Mouse (Mus musculus) kidney, adult 9 months (tissue): ENCODE data around the gene Epb41.

Experiments
- DNase-seq: peaks from one replicate; pipeline ENCODE4 v3.0.0; 2022

Gene Epb41

DNA sequence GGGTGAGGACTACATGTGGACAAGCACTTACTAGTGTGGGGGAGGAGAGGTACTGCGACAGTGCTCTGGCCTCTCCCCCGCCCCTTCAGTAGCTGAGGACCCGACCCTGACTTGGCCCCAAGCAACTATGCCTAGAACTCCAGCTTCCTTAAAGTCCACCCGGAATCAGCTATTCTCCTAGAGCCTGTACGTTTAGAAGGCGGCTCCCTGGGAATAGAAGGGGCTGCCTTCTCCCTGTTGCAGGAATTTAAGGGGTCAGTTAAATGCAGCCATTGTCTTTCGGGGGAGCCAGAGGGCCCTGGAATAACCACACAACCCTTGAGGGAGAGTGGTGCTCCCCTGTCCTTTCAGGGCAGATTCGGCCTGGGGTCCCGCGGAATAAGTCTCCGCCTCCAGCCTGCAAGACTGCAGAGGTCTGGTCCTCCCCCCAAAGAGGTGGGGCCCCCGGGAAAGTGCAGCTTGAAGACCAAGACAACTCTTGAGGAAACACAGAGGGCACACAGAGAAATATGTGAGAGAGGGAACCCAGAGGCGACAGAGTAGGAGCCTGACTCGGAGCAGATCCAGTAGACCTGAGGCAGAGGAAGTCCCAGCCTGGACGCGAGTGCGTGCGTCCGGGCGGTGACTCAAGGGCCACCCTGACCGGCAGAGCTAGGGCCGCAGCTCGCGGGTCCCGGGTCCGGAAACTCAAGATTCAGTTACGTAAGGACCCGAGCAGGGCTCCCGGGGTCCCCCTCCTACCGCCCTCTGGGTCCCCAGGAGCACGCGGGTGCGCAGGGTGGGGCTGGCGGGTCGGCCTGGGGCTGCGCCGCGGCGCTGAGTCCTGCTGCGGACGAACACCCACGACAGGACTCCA is 816 bp downstream of the Epb41 start, which contains the start of gene Gm10300:
Gene Gm10300 (plus strand): TSS at position 621 of the 856 bp plus-strand sequence.
- peak; percentile 70 for DNase-seq

DNA sequence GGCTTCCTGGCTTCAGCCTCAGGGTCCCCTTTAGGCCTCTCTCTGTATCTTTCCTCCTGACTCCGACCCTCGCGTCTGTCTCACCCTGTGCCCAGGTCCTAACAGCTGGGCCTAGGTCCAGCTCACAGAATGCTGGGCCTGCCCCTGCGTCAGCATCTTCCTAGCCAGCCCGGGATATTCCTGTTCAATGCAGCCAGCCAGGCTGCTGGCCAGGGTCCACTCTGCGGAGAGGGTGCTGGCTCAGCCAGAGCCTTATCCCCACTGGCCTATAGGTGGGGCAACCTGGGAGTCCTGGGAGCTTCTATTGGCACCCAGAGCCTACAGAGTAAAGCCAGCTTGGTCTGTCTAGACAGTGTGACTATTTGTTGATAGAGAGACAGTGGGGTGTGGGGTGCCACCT is 2.2 kb downstream of the Epb41 start:
- peak; percentile 92 for DNase-seq

DNA sequence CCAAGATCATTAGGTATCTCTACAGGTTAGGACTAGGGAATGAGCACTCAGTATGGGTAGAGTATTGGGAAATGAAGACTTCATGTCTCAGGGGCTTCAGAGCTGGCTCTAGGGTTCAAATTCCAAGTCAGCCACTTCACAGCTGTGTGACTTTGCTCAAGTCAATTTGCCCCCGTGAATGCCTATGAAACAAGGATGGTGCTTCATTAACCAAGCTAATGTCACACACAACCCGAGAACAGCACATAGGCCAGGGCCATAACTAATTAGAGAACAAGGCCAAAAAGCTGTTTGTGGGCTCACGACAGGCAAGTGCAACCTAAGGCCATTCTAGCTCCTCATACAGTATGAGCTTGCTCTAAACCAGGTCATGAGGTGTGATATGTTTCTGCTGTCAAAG is 3.0 kb downstream of the Epb41 start:
- DNase-seq: peak; percentile 65

DNA sequence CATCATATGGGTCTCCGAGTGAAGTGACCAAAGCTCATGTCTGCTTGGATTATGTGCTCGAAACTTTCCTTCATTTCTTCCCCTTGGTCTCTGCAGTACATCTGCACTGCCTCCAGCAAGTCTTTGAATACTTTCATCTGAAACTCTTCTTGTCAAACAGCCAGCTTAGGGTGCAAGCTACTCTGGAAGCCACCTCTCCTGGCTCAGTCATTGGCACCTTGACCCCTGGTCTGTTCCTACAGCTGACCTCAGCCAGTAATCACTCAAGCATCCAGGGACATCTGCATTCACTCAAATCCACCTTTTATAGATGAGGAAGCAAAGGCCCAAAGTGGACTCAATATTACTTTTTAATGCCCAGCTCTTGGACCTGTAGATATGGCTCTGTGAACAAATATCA is 3.4 kb downstream of the Epb41 start:
- DNase-seq: peak; percentile 72

- DNase-seq: no peak
Measured at GRCm38 (mm10) chr4:132067938-132068235, 7.2 kb downstream of the Epb41 start.

DNA sequence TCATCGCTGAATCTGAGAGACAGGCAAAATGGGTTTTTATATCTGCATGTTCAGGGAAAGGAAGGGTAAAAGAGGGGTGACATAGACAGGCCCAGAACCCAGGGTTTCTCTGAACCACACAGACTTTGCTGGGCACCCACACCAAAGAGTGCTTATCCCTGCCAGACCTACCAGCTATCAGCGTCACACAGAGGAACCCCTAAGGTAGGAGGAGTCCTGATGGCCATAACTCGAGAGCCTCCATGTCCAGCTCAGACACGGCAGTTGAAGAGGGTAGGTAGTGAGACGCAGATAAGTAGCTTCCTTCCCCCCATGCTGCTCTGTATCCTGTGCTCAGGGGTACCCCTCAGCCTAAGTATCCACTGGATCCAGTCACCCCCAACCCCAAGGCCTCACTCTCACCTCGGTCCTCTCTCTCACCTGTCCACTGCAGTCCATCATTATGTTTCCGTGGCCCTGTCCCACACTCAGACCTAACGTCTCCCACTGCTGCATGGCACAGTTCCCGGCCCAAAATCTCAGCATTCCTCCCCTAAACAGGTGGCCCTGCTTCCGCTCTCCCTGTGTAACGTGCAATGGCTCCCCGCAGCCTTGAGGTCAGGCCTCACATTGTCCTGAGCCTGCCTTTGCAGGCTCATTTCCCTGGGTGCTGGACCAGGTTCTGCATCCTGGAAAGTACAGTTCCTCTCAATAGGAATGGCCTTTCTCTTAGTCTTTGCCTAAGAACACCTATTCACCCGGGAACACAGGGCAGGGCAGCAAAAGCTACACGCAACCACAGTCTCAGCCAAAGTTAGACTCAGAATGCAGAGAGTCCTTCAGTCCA is 7.8 kb downstream of the Epb41 start:
- DNase-seq: no peak

DNA sequence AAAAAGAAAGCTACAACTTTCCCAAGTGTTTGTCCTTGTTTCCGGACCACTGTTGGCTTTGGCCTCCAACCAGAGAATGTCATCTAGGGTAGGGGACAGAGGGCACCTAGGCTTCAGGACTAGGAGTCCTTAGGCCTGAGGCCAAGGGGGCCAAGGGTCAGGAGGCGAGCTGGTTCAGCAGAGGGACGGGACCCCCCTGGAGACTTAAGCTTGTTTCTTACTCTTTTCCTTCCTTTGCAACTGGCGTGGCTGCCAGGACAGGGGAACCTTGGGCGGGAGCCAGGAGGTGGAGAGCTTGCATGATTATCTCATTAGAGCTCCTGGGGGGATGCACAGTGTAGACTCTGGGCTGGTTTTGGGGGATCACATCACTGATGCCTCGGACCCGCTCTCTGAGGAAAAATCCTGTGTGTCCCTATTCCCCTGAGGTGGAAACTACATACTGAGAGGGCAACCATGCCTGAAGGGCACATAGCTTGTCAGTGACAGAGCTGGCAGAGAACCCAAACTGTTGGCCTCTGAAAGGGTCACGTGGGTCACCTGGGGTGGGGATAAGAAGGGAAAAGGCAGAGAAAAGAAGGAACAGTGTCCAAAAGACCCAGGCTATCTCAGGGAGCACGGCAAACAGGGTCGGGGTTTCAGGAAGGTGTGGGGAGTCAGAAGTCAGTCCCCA is 8.9 kb downstream of the Epb41 start:
- DNase-seq: peak; percentile 97

DNA sequence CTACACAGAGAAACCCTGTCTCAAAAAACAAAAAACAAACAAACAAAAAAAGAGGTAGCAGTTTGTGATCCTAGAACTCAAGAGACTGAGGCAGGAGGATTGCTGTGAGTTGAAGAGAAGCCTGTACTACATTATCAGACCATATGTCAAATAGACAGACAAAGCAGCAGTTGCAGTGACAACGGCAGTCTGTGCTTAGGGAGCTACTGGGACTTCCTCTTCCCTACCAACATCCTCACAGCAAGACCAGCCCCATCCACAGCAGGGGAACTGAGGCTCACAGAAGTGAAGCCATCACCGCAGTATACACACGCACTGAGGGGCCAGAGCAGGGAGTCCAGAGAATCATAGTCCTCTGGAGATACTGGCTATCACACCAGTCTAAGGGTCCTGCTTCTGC is 9.5 kb downstream of the Epb41 start:
- no peak for DNase-seq

GRCm38 (mm10) chr4:132064550-132064949 is 10.6 kb downstream of the Epb41 start:
- DNase-seq: peak; percentile 65

DNA sequence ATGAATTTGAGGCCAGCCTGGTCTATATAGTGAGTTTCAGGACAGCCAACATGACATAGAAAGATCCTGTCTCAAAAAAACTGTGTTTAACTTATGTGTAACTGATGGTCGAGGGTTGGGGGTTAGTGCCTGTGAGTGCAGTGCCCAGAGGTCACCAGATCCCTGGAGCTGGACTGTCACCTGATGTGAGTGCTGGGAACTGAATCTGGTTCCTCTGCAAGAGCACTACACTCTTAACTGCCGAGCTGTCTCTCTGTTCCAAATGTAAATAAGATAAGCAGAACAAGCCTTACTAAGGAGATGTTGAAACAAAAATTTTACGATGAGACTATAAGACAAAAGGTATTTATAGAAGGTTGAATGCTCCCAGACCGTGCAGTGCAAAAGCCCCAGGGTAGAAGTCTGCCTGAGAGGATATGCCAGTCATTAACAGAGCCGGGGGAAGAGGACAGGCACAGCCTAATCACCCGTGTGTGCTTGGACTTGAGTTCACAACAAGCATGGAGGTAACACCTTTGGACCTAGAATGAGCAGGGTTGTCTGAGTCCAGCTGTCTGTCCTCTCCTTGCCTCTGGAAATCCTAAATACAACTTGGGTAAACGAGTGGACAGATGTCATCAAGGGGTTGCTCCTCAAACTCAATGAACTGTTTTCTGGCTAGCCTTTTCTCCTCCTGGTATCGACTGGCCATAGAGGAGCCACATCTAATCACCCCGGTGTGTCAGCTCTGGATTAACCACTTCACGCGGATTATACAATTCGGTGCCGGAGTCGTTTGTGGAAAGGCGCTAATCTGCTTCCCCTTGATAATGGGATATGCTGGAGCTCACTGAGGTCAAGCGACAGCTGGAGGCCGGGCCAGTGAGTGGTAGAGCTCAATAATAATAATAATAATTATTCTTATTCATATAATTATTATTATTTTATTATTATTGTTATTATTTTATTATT is 11.9 kb downstream of the Epb41 start:
- peak; percentile 91 for DNase-seq

DNA sequence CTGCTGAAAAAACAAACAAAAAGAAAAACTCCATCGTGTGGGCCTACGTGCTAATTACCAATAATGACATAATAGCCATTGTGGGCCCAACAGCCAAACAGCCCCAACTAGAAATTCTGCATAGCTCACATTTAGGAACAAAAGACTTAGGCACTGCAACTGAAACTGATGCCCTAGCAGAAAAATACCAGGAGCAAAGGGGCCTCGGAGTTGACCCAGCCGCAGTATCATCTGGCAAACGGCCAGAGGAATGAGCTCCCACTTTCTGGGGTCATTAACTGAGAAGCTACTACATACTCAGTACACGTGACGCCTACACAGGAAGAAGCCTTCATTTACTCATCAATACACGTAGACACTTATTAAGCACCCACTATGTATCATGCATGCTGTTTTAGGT is 12.8 kb downstream of the Epb41 start:
- peak; percentile 71 for DNase-seq

DNA sequence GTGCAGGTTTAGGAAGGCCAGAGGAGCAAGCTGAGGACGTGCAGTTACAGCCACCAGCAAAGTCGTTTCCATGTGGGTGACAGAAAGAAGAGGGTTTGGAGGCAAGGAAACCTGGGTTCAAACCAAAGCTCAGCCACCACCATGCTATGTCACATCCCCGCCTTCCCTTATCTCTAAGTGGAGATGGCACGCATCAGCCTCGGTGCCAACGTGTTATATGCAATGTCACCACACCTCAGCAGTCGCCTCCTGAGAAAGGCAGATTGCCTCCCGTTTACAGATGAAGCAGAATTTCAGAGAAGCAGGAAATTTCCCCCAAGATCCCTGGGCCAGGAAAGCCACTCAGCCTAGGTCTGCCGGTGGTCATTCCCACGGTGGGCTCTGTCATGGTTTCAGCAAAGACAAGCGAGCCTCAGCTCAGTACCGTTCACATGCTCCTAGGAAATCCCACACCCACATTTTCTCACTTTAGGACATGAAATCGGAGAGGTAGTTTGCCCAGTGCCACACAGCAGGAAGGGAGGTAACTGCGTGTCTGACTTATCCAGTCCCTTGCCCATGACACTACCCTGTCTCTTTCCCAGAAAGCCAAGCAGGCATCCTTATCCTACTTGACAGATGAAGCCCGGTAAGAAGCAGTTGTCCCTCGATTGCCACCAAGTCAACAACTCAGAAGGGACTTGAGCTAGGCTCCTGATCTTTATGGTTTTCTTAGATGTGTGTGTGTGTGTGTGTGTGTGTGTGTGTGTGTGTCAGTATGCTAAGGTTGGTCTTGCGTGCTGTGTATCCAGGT is 14.9 kb downstream of the Epb41 start:
- no peak for DNase-seq

- DNase-seq: no peak
Measured at GRCm38 (mm10) chr4:132059541-132059940, 15.6 kb downstream of the Epb41 start.

- DNase-seq: no peak
Measured at GRCm38 (mm10) chr4:132057311-132057710, 17.8 kb downstream of the Epb41 start.

- DNase-seq: no peak
Measured at GRCm38 (mm10) chr4:132051321-132052275, 23.5 kb downstream of the Epb41 start.

DNA sequence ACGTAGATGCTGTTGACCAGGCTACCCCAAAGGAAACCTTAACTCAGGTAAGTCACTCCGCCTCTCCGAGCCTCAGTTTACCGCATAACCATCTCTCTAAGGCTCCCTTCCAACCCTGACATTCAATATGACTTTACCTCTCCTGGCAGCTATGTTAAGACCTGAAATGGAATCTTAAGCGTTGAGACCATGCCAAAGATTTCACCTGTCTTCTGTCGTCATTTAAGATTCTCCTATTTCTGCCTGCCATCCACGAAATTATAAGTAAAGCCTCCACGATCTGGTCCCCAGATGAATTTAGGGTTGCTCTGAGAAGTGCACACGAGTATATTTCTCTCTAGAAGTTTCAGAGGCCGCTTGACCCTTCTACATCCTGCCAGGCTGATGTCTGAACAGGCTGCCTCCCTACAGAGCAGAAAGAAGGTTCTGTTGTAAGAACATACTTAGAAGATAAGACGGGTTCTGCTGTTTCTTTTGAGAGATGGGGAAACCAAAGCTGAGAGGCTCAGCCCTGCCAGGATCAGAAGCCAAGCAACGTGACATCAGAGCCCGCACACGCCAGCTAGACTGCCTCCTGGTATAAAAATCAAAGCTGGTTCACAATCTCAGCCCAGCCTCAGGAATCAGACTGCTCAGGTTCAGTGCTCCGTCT is 25.4 kb downstream of the Epb41 start:
- no peak for DNase-seq

GRCm38 (mm10) chr4:132048995-132049404 is 26.1 kb downstream of the Epb41 start:
- peak; percentile 89 for DNase-seq

DNA sequence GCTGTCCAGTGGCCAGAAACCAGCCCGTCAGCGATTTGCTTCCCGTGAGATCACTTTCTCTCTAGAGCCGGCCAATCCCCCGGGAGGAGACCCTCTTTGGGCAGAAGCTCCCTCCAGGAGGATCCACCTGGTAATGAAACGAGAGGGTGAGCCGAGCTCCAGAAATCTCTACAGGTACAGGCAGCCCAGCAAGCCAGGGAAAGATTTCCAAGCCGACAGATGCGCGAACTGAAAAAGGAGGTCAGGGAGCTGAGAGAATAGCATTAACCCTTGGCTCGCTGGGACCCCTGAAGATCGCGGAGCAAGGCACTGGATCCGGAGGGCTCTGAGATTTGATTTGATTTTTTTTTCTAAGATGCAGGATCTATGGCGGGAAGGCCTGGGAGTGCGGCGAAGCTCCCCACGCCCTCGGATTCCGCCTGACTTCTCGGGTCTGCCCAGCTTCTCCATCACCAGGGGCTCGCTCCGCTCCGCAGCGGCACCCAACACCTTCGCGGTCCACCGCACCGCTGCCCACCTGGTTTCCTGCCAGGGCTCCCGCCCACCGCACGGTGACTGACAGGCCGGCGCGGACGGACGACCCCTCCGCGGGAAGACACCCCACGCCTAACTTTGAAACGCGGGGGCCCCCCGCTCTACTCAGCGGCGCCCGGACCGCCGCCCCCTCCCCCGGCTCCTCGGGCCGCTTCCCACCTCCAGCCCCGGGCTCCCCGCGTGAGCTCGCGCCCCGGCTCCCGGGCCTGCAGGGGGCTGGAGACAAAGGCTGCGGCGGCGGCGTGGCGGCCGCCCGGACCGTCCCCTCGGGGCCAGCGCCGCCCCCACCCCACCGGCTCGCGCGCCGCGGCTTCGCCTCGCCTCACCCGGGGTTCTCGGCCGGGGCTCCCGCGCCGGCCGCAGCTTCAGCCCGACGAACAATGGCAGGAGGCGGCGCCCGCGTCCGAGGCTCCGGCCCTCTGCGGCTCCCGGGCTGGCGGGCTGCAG is 26.8 kb downstream of the Epb41 start:
- DNase-seq: peak; percentile 31
